Mouse (Mus musculus) limb, embryonic 14.5 days (tissue): ENCODE measurements at regions not wholly inside any gene's neighbourhood (a gene's known extent, or its start where the extent isn't known, plus 50 kb on each side); places are given as distances from the start of the nearest gene placed in this dataset.

Source experiments
- ATAC-seq: fragments of 200-750 bp; cut with Nextera tagmentation; 2 replicates; pipeline ENCODE4 v1.8.0; 2017; ENCODE audit warnings: low read depth, moderate number of reproducible peaks, moderate TSS enrichment; ENCODE audit not compliant: low FRiP score
- DNase-seq: peaks from one replicate; pipeline ENCODE4 v3.0.0-alpha.2; 2015; ENCODE audit warnings: low spot score
- H3K27ac ChIP-seq: fragments of 300-500 bp; sonication (generic); replicated peaks from 2 replicates; pipeline ENCODE4 v1.5.1; 2014; ENCODE audit warnings: low read depth, mild to moderate bottlenecking, low read length, moderate library complexity, mixed read lengths
- H3K27me3 ChIP-seq: fragments of 300-500 bp; sonication (generic); 2 replicates; pipeline ENCODE4 v1.6.1; 2014; ENCODE audit warnings: low read length, mixed read lengths; ENCODE audit not compliant: control insufficient read depth, insufficient read depth
- H3K36me3 ChIP-seq: fragments of 300-500 bp; sonication (generic); 2 replicates; pipeline ENCODE4 v1.6.1; 2014; ENCODE audit warnings: mild to moderate bottlenecking, low read length, moderate library complexity, mixed read lengths; ENCODE audit not compliant: control insufficient read depth, insufficient read depth
- H3K4me1 ChIP-seq: fragments of 300-500 bp; sonication (generic); 2 replicates; pipeline ENCODE4 v1.6.1; 2014; ENCODE audit warnings: antibody characterized with exemption, low read length, mixed read lengths; ENCODE audit not compliant: control insufficient read depth, insufficient read depth
- H3K4me2 ChIP-seq: fragments of 300-500 bp; sonication (generic); replicated peaks from 2 replicates; pipeline ENCODE4 v1.6.1; 2014; ENCODE audit warnings: low read depth, mild to moderate bottlenecking, low read length, moderate library complexity; ENCODE audit not compliant: severe bottlenecking
- H3K4me3 ChIP-seq: fragments of 300-500 bp; sonication (generic); replicated peaks from 2 replicates; pipeline ENCODE4 v1.5.1; 2014; ENCODE audit warnings: low read length
- H3K9ac ChIP-seq: fragments of 300-500 bp; sonication (generic); 2 replicates; pipeline ENCODE4 v1.6.1; 2014; ENCODE audit warnings: mild to moderate bottlenecking, low read depth, low read length, moderate library complexity; ENCODE audit not compliant: severe bottlenecking
- H3K9me3 ChIP-seq: fragments of 300-500 bp; sonication (generic); 2 replicates; pipeline ENCODE4 v1.6.1; 2016; ENCODE audit warnings: low read length; ENCODE audit not compliant: control insufficient read depth
- POLR2A ChIP-seq: fragments of 200-500 bp; IDR thresholded peaks from 2 replicates; pipeline ENCODE4 v1.8.0; 2012; ENCODE audit warnings: inconsistent platforms, mild to moderate bottlenecking, moderate library complexity, borderline replicate concordance; ENCODE audit not compliant: insufficient read depth, insufficient read length; ENCODE audit errors: extremely low read depth
- WGBS: fragments of 180-500 bp; shearing (Covaris S2); extraction: QIAGEN DNeasy Blood & Tissue Kit; methylation state at CpG from one replicate; pipeline ENCODE4 v1.1.7; 2014; 5-methylcytosine and 5-hydroxymethylcytosine counted together

DNA sequence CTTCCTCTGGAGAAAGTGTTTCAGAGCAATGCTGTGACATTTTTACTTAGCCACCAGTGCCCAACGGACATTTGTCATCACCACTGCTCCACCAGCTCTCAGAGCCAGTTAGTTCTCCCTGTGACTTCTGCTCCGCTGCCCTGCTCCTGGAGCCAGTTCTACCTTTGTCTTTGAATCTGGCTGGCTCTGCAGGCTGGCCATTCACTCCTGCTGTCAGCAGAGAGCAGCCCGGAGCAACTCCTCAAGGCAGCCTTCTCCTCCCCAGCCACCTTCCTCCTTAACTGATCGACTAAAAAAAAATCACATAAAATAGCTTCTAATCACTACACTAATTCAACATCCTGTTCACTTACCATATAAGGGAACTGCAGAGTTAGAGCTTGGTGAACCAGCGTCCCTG is 79.2 kb upstream of the Myocd start:
- H3K27me3 ChIP-seq: no peaks in the 10 kb centered on the region
- TF ChIP-seq POLR2A: no peak
- H3K9ac ChIP-seq: no peak overlapping the region
- no peak for DNase-seq
- H3K4me2 ChIP-seq: no peak overlapping the region
- no peak overlapping the region for H3K4me3 ChIP-seq
- 37% methylated on average over 5 of the region's 5 CpGs for WGBS
- no peaks in the 10 kb centered on the region for H3K4me1 ChIP-seq
- H3K36me3 ChIP-seq: no peaks in the 10 kb centered on the region
- ATAC-seq: no peak
- no peak overlapping the region for H3K27ac ChIP-seq
- no peaks in the 10 kb centered on the region for H3K9me3 ChIP-seq

DNA sequence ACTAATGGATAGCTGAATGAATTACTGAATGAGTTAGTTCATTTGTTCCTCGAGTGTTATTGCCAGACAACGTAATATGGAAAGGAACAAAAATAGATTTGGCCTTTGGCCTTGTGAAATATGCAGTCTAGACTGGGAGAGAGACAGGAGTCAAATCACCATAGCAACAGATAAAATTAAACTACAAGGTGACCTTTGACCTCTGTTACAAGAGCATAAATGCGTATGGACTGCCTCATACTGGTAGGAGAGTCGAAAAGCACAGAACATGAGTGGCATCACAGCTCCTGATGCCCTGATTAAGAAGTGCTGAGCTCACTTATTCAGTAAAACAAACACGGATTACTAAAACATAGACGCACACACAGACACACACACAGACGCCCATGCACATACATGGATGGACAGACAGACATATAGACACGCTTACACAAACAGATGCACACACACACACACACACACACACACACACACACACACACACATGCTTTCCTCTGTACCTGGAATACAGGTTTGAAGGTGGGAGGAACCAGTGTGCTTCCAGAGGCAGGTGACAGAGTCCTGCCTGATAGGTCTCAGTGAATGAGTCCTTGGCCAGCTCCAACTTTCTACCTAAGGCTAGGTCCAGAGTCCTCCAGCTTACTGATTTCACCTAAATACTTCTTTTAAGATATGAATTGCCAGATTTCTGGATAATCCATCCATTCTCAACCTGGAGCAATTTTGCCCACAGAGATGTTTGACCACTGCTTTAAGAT is 72.1 kb upstream of the Myocd start:
- Histone ChIP-seq H3K36me3 (no peaks in the 10 kb centered on the region), H3K4me1 (no peaks in the 10 kb centered on the region), H3K27ac (no peak overlapping the region), H3K4me3 (no peak overlapping the region), H3K9me3 (no peaks in the 10 kb centered on the region), H3K9ac (no peak overlapping the region), H3K4me2 (no peak overlapping the region), H3K27me3 (no peaks in the 10 kb centered on the region)
- DNase-seq (no peak), ATAC-seq (no peak)
- no peak for TF ChIP-seq POLR2A
- 85% methylated on average over 8 of the region's 8 CpGs for WGBS

DNA sequence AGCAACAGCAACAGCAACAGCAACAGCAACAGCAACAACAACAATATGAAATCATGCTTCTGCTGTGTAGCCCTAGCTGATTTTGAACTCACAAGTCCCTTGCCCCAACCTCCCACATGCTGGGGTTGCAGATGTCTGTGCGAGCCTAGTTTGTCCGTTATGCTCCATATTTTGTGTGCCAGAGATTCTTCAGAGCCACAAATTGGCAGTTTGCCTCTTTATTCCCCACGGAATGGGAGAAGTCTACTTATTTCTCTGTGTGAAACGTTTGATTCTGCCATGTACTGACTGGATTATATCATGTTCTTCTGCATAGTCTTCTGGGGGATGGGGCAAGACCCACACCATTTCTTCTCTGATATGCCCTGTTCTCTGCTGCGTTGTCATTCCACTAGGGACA is 64.5 kb upstream of the Myocd start:
- no peaks in the 10 kb centered on the region for H3K9me3 ChIP-seq
- no peaks in the 10 kb centered on the region for H3K27me3 ChIP-seq
- no peak overlapping the region for H3K9ac ChIP-seq
- DNase-seq (no peak), ATAC-seq (no peak)
- H3K36me3 ChIP-seq: no peaks in the 10 kb centered on the region
- H3K4me1 ChIP-seq: no peaks in the 10 kb centered on the region
- H3K27ac ChIP-seq: no peak overlapping the region
- 69% methylated on average over 5 of the region's 5 CpGs for WGBS
- TF ChIP-seq POLR2A: no peak
- no peak overlapping the region for H3K4me2 ChIP-seq
- H3K4me3 ChIP-seq: no peak overlapping the region

DNA sequence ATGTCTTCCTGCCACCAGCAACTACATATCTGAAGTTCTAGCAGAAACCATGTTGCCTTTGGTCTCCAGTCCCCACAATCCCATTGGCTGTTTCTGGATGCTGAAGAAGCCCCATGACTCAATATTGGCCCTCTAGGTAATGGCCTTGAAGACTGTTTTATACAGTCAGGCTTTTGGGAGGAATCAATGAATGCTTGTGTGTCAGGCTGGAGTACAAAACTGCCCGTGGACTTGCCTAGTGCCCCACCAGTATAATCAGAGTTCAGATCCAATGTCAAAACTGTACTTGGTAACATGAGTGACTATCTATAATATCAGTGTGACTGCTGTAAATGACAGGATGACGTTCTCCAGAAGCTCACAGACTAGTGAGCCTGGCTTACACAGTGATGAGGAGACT is 63.3 kb upstream of the Myocd start:
- ATAC-seq (no peak), DNase-seq (no peak)
- H3K4me2 ChIP-seq: no peak overlapping the region
- no peaks in the 10 kb centered on the region for H3K27me3 ChIP-seq
- H3K36me3 ChIP-seq: no peaks in the 10 kb centered on the region
- 74% methylated on average over 2 of the region's 2 CpGs for WGBS
- H3K4me3 ChIP-seq: no peak overlapping the region
- H3K9me3 ChIP-seq: no peaks in the 10 kb centered on the region
- no peaks in the 10 kb centered on the region for H3K4me1 ChIP-seq
- H3K9ac ChIP-seq: no peak overlapping the region
- no peak for TF ChIP-seq POLR2A
- H3K27ac ChIP-seq: no peak overlapping the region

DNA sequence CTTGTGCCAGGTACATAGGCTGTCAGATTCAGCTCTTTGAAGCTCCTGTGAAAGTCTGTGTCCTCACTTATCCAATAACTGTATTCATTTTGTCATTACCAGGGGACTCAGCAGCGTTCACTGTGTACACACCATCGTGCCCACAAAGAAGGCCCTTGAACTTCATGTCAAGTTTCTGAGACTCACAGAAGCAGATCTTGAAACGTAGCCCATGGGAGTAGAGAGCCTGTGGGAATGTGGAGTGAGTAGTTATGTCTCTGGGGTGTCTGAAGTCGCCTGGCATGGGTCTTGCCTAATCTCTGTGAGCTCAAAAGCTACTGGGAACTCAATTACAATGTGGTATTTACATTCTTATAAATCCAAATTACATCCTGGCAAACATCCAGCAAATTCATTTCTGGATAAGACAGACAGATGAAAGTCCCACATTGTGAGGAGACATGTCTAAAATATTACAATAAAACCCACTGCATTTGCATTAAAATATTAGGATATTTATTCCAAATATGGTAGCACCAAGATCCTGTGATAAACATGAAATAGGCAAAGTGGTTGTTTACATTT is 53.2 kb upstream of the Myocd start:
- Histone ChIP-seq H3K4me1 (no peaks in the 10 kb centered on the region), H3K4me3 (no peak overlapping the region), H3K36me3 (no peaks in the 10 kb centered on the region), H3K27ac (no peak overlapping the region), H3K9ac (no peak overlapping the region), H3K4me2 (no peak overlapping the region), H3K9me3 (no peaks in the 10 kb centered on the region), H3K27me3 (no peaks in the 10 kb centered on the region)
- no peak for TF ChIP-seq POLR2A
- no peak for ATAC-seq
- 54% methylated on average over 4 of the region's 4 CpGs for WGBS
- DNase-seq: no peak
